Mouse (Mus musculus): Measurements from ENCODE around the gene Gimap7. TPM values are rescaled to one million over a fixed set of nuclear protein-coding genes. Genes with fewer than 3 reads are reported as not detected.

Gimap7 gene
- polyA plus RNA-seq, 1 experiment from 2014 or later: not detected

Other genes with a start within 250 kb of the Gimap7 start
- 199 and 211 TPM in 2 replicates for gene Atp6v0e2, start 181.0 kb upstream of the Gimap7 start, polyA plus RNA-seq (2015; fragmentation: Nextera tagmentation; extraction: Ambion mirVana)
- gene Lrrc61, start 163.8 kb upstream of the Gimap7 start, polyA plus RNA-seq (2015; fragmentation: Nextera tagmentation; extraction: Ambion mirVana): 15.4 and 18.0 TPM in 2 replicates
- gene Rarres2, start 145.8 kb upstream of the Gimap7 start, polyA plus RNA-seq (2015; fragmentation: Nextera tagmentation; extraction: Ambion mirVana): 3.0 and 3.4 TPM in 2 replicates
- not detected in 2 replicates for gene Gm45021, start 129.0 kb upstream of the Gimap7 start, polyA plus RNA-seq (2015; fragmentation: Nextera tagmentation; extraction: Ambion mirVana)
- gene Repin1, start 124.7 kb upstream of the Gimap7 start, polyA plus RNA-seq (2015; fragmentation: Nextera tagmentation; extraction: Ambion mirVana): 34.9 and 35.8 TPM in 2 replicates
- gene Gm44965, start 124.7 kb upstream of the Gimap7 start, polyA plus RNA-seq (2015; fragmentation: Nextera tagmentation; extraction: Ambion mirVana): not detected in 2 replicates
- 15.8 and 20.5 TPM in 2 replicates for gene Zfp775, start 116.6 kb upstream of the Gimap7 start, polyA plus RNA-seq (2015; fragmentation: Nextera tagmentation; extraction: Ambion mirVana)
- 10.1 and 11.2 TPM in 2 replicates for gene AI854703, start 91.9 kb upstream of the Gimap7 start, polyA plus RNA-seq (2015; fragmentation: Nextera tagmentation; extraction: Ambion mirVana)
- gene Gimap8, start 71.4 kb upstream of the Gimap7 start, polyA plus RNA-seq (2015; fragmentation: Nextera tagmentation; extraction: Ambion mirVana): 0.33 and 0.42 TPM in 2 replicates
- gene Gimap9, start 42.5 kb upstream of the Gimap7 start, polyA plus RNA-seq (2015; fragmentation: Nextera tagmentation; extraction: Ambion mirVana): 1.1 and 1.8 TPM in 2 replicates
- gene Gimap4, start 34.1 kb upstream of the Gimap7 start, polyA plus RNA-seq (2015; fragmentation: Nextera tagmentation; extraction: Ambion mirVana): 1.1 TPM in 2 replicates
- 5.7 and 5.8 TPM in 2 replicates for gene Gimap6, start 10.4 kb upstream of the Gimap7 start, polyA plus RNA-seq (2015; fragmentation: Nextera tagmentation; extraction: Ambion mirVana)
- 1.2 TPM in 1 of 2 replicates, not detected in the other for gene Gm28053, start within 50 bp of the Gimap7 start, polyA plus RNA-seq (2015; fragmentation: Nextera tagmentation; extraction: Ambion mirVana)
- 4.1 and 4.6 TPM in 2 replicates for gene Gimap1, start 20.4 kb downstream of the Gimap7 start, polyA plus RNA-seq (2015; fragmentation: Nextera tagmentation; extraction: Ambion mirVana)
- gene Gimap5, start 27.6 kb downstream of the Gimap7 start, polyA plus RNA-seq (2015; fragmentation: Nextera tagmentation; extraction: Ambion mirVana): 0.86 and 1.2 TPM in 2 replicates
- not detected in 2 replicates for gene Gimap3, start 52.2 kb downstream of the Gimap7 start, polyA plus RNA-seq (2015; fragmentation: Nextera tagmentation; extraction: Ambion mirVana)
- 11.1 and 11.2 TPM in 2 replicates for gene Tmem176a, start 122.3 kb downstream of the Gimap7 start, polyA plus RNA-seq (2015; fragmentation: Nextera tagmentation; extraction: Ambion mirVana)
- gene Tmem176b, start 122.9 kb downstream of the Gimap7 start, polyA plus RNA-seq (2015; fragmentation: Nextera tagmentation; extraction: Ambion mirVana): 85.0 and 90.2 TPM in 2 replicates
- gene Aoc1, start 154.3 kb downstream of the Gimap7 start, polyA plus RNA-seq (2015; fragmentation: Nextera tagmentation; extraction: Ambion mirVana): not detected in 2 replicates
- not detected in 2 replicates for gene 1600015I10Rik, start 211.3 kb downstream of the Gimap7 start, polyA plus RNA-seq (2015; fragmentation: Nextera tagmentation; extraction: Ambion mirVana)

All from forebrain, embryonic 15.5 days (tissue).